Mouse (Mus musculus): ENCODE data around the gene Parp4. TPM values are rescaled to one million over a fixed set of nuclear protein-coding genes. Genes with fewer than 3 reads are reported as not detected.

Parp4 gene
- 100 to 1,000 TPM in 19 of 26 experiments, 10 to 100 TPM in 7; 72.2 to 247 (median 115) TPM for total RNA-seq (2018; cell fraction: chromatin; rRNA removed)
- 10 to 100 TPM; 26.0 to 42.8 (median 36.5) TPM for total RNA-seq (2018; cell fraction: cytosol; rRNA removed)
- 100 to 1,000 TPM in 3 of 26 experiments, 10 to 100 TPM in 23; 53.7 to 172 (median 79.4) TPM for total RNA-seq (2018; cell fraction: nucleus; rRNA removed)
- polyA plus RNA-seq (2018): 27.1 to 32.9 TPM (median 29.4 TPM) in 3 replicates

DNA sequence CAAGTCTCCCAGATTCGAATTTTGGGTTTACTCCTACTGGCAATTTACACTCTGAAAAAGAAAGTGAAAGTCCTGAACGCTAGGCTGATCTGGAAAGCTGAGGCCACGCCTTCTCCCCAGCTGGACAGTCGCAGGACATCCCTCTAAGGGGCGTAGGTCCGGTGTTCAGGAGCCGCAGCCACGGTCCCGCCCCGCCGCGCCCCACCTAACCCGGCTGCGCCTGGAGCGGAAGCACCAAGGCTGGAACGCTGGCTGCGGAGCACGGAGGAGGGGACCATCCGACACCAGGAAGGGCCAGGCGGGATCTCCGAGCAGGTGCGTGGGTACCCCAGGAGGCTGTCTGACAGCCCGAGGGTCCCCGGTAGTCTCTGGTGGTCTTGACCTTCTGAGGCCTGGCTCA is at the start of gene Parp4, which contains the start of gene Cenpj:
Gene Parp4, plus strand, starts transcription at position 204 of the 400 bp plus-strand sequence.
Gene Cenpj, minus strand, starts transcription at position 10 of the 400 bp plus-strand sequence.
- WGBS (ENCODE audit: missing documents): under 1% methylated on average over 22 of the region's 24 CpGs
- H3K36me3 ChIP-seq (ENCODE audit: inconsistent target): no peaks in the 10 kb centered on the region; the same call in 1 of the 2 replicates
- peaks cover 72% of the 10 kb centered on the region for H3K79me2 ChIP-seq (ENCODE audit: inconsistent target)
- peak within 1 kb of the TSS; percentile 47 for H3K27ac ChIP-seq
- peak within 1 kb of the TSS; percentile 83 for H3K4me3 ChIP-seq (ENCODE audit: inconsistent target)

DNA sequence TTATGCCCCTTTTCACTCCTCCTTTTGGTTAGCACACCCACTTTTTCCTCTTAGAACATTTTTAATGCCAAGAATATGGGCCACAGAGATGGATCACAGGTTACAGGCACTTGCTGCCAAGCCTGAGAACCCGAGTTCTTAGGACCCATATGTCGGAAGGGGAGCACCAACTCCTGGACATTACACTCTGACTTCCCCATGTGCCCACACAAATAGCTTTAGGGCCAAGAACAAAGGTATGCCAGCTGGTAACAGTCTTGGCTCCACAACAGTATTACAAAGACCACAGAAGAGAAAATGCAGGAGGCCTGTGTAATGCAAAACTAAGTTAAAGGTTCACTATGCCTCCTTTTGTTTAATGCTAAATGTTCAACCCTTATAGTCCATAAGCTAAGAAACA is 44.6 kb upstream of the Parp4 start:
- H3K27ac ChIP-seq: no peak overlapping the region
- WGBS (ENCODE audit: missing documents): 100% methylated on average over 2 of the region's 2 CpGs
- H3K79me2 ChIP-seq (ENCODE audit: inconsistent target): no peaks in the 10 kb centered on the region
- no peak overlapping the region for H3K4me3 ChIP-seq (ENCODE audit: inconsistent target)
- peaks cover 55% of the 10 kb centered on the region for H3K36me3 ChIP-seq (ENCODE audit: inconsistent target)

DNA sequence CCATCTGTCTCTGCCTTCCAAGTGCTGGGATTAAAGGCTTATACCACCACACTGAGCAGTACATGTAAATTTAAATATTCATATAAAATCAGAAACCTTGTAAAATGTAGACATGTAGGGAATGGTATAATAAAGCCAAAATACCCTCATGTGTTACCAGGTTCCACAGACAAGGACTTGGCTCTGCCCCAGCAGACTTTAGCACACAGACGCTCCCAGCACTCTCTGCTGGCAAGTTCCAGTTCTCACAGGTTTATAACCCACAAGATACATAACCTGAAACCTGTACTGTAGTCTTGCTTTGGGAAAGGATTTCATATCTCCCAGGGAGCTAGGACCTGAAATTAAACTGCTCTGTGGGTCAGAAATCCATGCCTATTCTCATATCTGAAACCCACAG is 30.5 kb upstream of the Parp4 start:
- Histone ChIP-seq H3K36me3 (ENCODE audit: inconsistent target) (peaks cover 17% of the 10 kb centered on the region), H3K27ac (no peak overlapping the region), H3K4me3 (ENCODE audit: inconsistent target) (no peak overlapping the region), H3K79me2 (ENCODE audit: inconsistent target) (no peaks in the 10 kb centered on the region)
- 100% methylated on average over 1 of the region's 1 CpGs for WGBS (ENCODE audit: missing documents)

DNA sequence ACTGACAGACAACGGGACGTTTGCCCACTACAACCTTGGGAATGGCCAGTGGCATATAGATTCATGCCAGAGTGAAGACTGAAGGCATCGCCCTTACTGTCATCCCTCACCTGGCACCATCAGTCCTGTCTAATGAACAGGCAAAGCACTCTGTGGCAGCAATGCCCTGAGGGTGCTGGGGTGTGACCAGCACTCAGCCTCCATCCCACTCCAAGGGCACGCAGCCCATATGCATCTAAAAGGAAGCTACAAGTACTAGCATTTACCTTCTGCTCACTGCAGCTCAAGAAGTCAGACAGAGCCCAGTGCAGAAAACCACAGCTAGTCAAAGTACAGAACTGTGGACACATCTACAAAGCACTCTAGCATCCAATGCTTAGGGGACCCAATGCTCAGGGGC is 29.9 kb upstream of the Parp4 start:
- Histone ChIP-seq H3K36me3 (ENCODE audit: inconsistent target) (peaks cover 17% of the 10 kb centered on the region), H3K4me3 (ENCODE audit: inconsistent target) (no peak overlapping the region), H3K27ac (no peak overlapping the region), H3K79me2 (ENCODE audit: inconsistent target) (no peaks in the 10 kb centered on the region)
- WGBS (ENCODE audit: missing documents): 100% methylated on average over 4 of the region's 4 CpGs

DNA sequence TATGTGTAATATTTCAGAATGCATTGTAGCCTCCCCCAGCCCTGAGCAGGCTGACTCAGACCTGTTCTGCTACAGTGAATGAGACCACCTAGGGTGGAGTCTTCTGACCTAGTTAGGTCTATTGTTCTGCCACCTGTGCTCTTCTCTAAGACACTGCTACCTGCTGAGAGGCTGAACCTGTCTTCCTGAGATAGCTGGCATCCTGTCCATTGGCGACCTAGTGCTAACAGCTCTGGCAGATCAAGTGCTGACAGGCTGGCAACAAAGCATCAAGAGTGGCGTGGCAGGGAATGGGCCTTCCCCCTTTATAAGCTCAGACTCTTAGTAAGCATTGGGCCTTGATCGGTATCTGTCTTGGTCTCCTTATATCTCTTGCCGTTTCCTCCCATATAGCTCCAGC is 24.5 kb upstream of the Parp4 start:
- Histone ChIP-seq H3K27ac (no peak overlapping the region), H3K36me3 (ENCODE audit: inconsistent target) (peaks cover 23% of the 10 kb centered on the region; the same call in 1 of the 2 replicates), H3K79me2 (ENCODE audit: inconsistent target) (no peaks in the 10 kb centered on the region), H3K4me3 (ENCODE audit: inconsistent target) (no peak overlapping the region)
- WGBS (ENCODE audit: missing documents): 100% methylated on average over 4 of the region's 4 CpGs

DNA sequence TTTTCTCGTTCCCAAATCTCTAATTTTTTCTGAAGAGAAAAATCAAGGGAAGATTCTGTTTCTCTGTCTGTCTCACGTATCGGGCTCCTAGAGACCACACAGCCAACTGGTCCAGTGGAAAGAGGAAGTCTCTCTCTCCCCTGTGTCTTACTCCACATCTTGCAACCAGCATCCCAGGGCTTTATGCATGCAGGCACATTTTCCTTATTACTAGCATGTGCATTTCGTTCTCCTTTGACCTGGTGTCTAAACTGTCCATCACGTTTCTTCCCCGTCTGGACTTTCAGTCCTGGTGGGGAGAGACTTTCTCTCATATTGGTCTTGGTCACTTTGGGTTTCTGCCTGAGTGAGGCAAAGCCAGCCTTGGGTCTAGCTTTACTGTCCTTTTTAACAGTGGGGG is 22.5 kb upstream of the Parp4 start:
- Histone ChIP-seq H3K36me3 (ENCODE audit: inconsistent target) (peaks cover 17% of the 10 kb centered on the region; the same call in 1 of the 2 replicates), H3K4me3 (ENCODE audit: inconsistent target) (no peak overlapping the region), H3K79me2 (ENCODE audit: inconsistent target) (no peaks in the 10 kb centered on the region), H3K27ac (no peak overlapping the region)
- WGBS (ENCODE audit: missing documents): 78% methylated on average over 6 of the region's 6 CpGs

DNA sequence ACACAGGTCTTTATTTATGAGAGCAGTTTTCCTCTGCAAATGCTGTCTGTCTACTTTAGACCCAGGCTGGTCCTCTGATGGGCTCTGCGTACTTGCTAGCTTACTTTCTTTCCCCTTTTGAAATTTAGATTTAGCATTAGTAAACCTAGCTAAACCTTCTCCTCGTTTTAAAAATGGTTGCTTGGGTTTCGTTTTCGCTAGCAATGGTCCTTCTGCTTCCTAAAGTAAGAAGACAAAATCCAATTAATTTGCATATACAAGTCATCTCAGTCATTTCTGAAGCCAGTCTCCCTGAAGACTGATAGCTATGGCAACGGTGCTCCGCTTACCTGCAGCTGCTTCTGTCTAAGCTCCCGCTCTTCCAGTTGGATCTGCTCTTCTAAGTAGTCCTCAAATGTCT is 22.1 kb upstream of the Parp4 start:
- peaks cover 20% of the 10 kb centered on the region; the same call in 1 of the 2 replicates for H3K36me3 ChIP-seq (ENCODE audit: inconsistent target)
- whole genome bisulfite sequencing (ENCODE audit: missing documents): 99% methylated on average over 7 of the region's 7 CpGs
- no peak overlapping the region for H3K27ac ChIP-seq
- H3K4me3 ChIP-seq (ENCODE audit: inconsistent target): no peak overlapping the region
- H3K79me2 ChIP-seq (ENCODE audit: inconsistent target): no peaks in the 10 kb centered on the region

DNA sequence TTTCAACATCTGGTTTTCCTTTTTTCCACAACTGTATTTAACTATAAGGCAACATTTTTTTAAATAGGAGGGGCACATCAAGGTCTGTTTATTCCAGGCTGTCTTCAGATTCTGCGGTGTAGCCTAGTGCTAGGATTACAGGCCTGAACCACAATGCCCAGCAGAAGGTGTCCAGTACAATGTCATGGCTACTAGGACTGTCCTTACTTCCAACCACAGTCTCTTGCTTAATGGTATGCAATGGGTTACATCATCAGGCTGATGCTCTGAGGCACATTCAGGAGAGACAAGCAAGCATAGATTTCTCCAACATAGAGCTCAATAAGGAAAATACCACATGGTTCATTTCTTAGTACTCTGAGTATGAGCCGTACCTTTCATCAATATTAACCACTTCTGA is 20.7 kb upstream of the Parp4 start:
- no peak overlapping the region for H3K4me3 ChIP-seq (ENCODE audit: inconsistent target)
- no peaks in the 10 kb centered on the region for H3K79me2 ChIP-seq (ENCODE audit: inconsistent target)
- H3K27ac ChIP-seq: no peak overlapping the region
- peaks cover 29% of the 10 kb centered on the region for H3K36me3 ChIP-seq (ENCODE audit: inconsistent target)
- WGBS (ENCODE audit: missing documents): 90% methylated on average over 2 of the region's 2 CpGs

DNA sequence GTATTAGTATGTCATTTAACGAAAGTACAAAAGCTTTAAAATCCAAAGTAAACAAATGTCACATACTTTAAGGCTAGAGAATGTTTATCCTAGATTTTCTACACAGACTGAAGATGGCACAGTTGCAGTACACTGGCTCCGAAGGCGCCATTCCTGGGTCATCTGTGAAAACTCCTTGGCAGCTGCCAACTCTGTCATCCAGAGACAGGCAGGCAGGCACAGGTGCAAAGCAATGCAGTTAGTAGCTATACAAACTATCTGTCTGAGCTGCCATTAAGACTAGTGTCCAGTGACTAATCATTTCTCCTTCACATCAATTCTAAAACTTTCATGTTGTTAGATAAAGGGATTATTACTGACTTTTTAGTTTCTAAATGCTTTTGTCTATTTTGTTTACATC is 16.3 kb upstream of the Parp4 start:
- Histone ChIP-seq H3K36me3 (ENCODE audit: inconsistent target) (peaks cover 32% of the 10 kb centered on the region), H3K79me2 (ENCODE audit: inconsistent target) (no peaks in the 10 kb centered on the region), H3K4me3 (ENCODE audit: inconsistent target) (no peak overlapping the region), H3K27ac (no peak overlapping the region)
- 95% methylated on average over 3 of the region's 3 CpGs for WGBS (ENCODE audit: missing documents)

DNA sequence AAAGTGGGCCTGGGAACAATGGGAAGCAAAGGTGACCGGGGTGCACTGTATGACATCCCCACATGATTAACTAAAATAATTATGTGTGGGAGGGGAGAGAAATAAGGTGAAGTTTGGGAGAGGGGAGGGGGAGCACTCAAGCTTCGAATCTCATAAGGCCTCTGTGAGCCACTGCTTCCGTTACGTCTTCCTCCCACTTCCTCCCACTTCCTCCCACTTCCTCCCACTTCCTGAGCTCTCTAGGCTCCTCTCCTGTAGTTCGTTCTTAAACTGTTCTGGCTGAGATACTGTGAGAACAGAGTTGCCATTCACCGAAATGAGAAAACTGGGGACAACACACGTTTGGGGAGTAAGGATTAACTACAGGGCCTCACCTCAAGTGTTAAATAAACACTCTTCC is 7.9 kb upstream of the Parp4 start:
- no peak overlapping the region for H3K4me3 ChIP-seq (ENCODE audit: inconsistent target)
- peaks cover 29% of the 10 kb centered on the region; the same call in 1 of the 2 replicates for H3K79me2 ChIP-seq (ENCODE audit: inconsistent target)
- WGBS (ENCODE audit: missing documents): 24% methylated on average over 7 of the region's 7 CpGs
- H3K27ac ChIP-seq: no peak overlapping the region
- H3K36me3 ChIP-seq (ENCODE audit: inconsistent target): peaks cover 18% of the 10 kb centered on the region; the same call in 1 of the 2 replicates

DNA sequence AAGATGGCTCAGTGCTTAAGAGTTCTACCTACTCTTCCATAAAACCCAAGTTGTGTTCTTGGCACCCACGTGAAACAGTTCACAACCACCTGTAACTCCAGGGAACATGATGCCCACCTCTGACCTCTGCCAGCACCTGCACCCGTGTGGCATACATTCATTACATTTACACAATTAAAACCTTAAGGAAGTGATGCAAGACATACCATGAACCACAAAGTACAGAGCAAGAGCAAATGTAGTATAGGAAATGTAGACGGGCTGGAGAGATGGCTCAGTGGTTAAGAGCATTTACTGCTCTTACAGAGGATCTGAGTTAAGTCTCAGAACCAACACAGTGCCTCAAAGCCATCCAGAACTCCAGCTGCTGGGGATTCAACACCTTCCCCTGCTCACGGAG is 6.4 kb upstream of the Parp4 start:
- Histone ChIP-seq H3K27ac (no peak overlapping the region), H3K4me3 (ENCODE audit: inconsistent target) (no peak overlapping the region), H3K79me2 (ENCODE audit: inconsistent target) (peaks cover 37% of the 10 kb centered on the region; the same call in 1 of the 2 replicates), H3K36me3 (ENCODE audit: inconsistent target) (peaks cover 6% of the 10 kb centered on the region; the same call in 1 of the 2 replicates)
- 55% methylated on average over 4 of the region's 4 CpGs for WGBS (ENCODE audit: missing documents)

DNA sequence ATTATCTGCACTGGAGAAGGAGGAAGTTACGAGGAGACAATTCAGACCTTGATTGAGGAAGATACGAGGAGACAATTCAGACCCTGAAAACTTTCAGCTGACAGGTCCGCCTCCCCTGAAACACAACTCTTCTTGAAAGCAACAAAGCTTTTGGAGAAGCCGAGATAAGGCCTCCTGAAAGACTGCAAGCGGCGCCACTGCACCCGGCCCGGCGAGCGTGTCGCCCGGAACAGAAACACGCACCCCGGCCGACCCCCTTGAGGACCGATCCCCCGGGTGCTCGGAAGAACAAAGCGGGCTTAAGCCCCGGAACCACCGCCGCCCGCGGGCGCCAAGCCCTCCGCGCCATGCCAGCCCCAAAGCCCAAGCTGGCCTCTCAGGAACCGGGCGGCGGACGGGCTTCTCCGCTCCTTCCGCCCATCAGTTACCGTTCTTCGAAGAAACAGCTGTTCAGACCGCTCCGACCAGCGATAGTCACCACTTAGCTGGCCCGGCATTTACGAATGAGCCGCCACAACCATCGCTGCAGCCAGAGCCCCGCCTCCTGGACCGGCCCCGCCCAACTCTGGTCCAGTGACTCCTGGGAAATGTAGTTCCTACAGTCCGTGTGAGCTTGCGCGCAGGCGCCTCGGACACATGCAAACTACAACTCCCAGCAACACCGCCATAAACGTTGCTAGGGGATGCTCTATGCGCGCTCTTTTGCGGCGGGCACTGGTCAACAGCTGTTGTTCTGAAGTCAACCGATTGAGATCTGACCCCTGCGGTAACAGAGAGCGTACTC is 3.9 kb upstream of the Parp4 start:
- under 1% methylated on average over 58 of the region's 59 CpGs for WGBS (ENCODE audit: missing documents)

DNA sequence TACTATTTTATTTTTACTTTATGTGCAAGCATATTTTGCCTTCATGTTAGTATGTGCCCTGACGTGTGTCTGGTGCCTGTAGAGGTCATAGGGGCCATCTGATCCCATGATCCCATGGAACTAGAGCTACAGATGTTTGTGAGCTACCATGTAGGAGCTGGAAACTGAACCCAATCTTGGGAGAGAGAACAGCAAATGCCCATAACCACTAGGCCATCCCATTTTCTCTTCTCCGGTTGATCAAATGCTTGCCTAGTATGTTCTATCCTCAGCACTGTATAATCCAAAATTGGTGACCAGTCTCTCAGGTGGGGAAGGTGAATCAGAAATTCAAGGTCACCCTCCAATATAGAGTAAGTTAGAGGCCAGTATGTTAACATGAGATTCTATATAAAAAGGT is 2.9 kb upstream of the Parp4 start:
- Histone ChIP-seq H3K27ac (no peak overlapping the region), H3K36me3 (ENCODE audit: inconsistent target) (no peaks in the 10 kb centered on the region), H3K4me3 (ENCODE audit: inconsistent target) (no peak overlapping the region), H3K79me2 (ENCODE audit: inconsistent target) (peaks cover 69% of the 10 kb centered on the region)
- WGBS (ENCODE audit: missing documents): 83% methylated on average over 2 of the region's 2 CpGs

More for the DNA sequence above, 3.9 kb upstream of the Parp4 start:
- H3K36me3 ChIP-seq (ENCODE audit: inconsistent target): no peaks in the 10 kb centered on the region
- H3K4me3 ChIP-seq (ENCODE audit: inconsistent target): peak overlapping the region; percentile 37
- no peak overlapping the region for H3K27ac ChIP-seq
- peaks cover 58% of the 10 kb centered on the region for H3K79me2 ChIP-seq (ENCODE audit: inconsistent target)

DNA sequence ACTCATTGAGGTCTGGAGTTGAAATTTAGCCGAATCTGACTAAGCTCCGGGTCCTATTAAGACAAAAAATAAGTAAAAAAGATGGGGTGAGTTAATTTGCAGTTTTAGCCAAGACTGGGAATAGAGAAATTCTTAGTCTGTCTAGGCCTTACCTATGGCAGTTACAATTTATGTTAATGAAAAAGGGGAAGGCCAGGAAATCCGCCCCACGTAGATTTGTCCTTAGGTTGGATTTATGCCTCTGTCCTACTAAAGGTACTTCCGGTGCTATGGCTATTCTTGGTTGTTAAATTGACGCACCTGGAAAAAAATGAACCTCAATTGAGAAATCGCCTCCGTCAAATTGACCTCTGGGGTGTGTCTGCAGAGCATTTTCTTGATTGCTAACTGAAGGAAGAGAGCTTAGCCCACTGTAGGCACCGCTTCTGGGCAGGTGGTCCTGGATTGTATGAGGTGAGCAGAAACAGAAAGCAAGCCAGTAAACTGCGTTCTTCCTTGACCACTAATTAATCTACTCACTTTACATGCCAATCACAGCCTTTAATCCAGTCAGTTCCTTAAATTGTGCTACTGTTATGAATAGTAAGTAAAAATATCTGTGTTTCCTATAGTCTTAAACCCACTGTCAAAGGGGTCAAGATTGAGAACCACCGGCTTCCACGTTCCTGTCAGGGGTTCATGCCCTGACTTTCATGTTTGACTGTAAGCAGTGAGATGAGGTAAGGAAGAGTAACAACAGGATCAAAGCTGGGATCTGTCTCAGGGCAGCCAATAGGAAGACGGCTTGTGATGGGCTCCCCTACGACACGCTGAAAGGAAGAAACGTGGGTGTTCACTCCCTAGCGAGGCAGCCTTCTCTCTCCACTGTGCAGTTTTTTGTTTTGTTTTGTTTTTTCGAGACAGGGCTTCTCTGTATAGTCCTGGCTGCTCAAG is 816 bp downstream of the Parp4 start:
- H3K36me3 ChIP-seq (ENCODE audit: inconsistent target): no peaks in the 10 kb centered on the region; the same call in 1 of the 2 replicates
- peaks cover 73% of the 10 kb centered on the region for H3K79me2 ChIP-seq (ENCODE audit: inconsistent target)
- WGBS (ENCODE audit: missing documents): 33% methylated on average over 18 of the region's 18 CpGs
- peak overlapping the region; percentile 47 for H3K27ac ChIP-seq
- H3K4me3 ChIP-seq (ENCODE audit: inconsistent target): peak overlapping the region; percentile 83
